Mouse (Mus musculus) midbrain, embryonic 13.5 days (tissue): ENCODE measurements at regions not wholly inside any gene's neighbourhood (a gene's known extent, or its start where the extent isn't known, plus 50 kb on each side); places are given as distances from the start of the nearest gene placed in this dataset.

Experiments
- ATAC-seq: fragments of 200-750 bp; cut with Nextera tagmentation; 2 replicates; pipeline ENCODE4 v1.8.0; 2017; ENCODE audit warnings: mild to moderate bottlenecking, moderate TSS enrichment, moderate library complexity
- H3K27ac ChIP-seq: fragments of 300-500 bp; sonication (generic); 2 replicates; pipeline ENCODE4 v1.5.1; 2015; ENCODE audit warnings: inconsistent platforms, mild to moderate bottlenecking, moderate library complexity
- H3K27me3 ChIP-seq: fragments of 300-500 bp; sonication (generic); 2 replicates; pipeline ENCODE4 v1.6.1; 2015; ENCODE audit warnings: mild to moderate bottlenecking, inconsistent platforms
- H3K36me3 ChIP-seq: fragments of 300-500 bp; sonication (generic); 2 replicates; pipeline ENCODE4 v1.6.1; 2015; ENCODE audit warnings: mild to moderate bottlenecking, inconsistent platforms
- H3K4me1 ChIP-seq: fragments of 300-500 bp; sonication (generic); replicated peaks from 2 replicates; pipeline ENCODE4 v1.6.1; 2015; ENCODE audit warnings: inconsistent platforms
- H3K4me2 ChIP-seq: fragments of 300-500 bp; sonication (generic); replicated peaks from 2 replicates; pipeline ENCODE4 v1.6.1; 2015; ENCODE audit warnings: moderate library complexity, mild to moderate bottlenecking, inconsistent platforms
- H3K4me3 ChIP-seq: fragments of 300-500 bp; sonication (generic); replicated peaks from 2 replicates; pipeline ENCODE4 v1.5.1; 2015; ENCODE audit warnings: mild to moderate bottlenecking, inconsistent platforms
- H3K9ac ChIP-seq: fragments of 300-500 bp; sonication (generic); replicated peaks from 2 replicates; pipeline ENCODE4 v1.6.1; 2015; ENCODE audit warnings: mild to moderate bottlenecking, inconsistent platforms
- H3K9me3 ChIP-seq: fragments of 300-500 bp; sonication (generic); 2 replicates; pipeline ENCODE4 v1.6.1; 2016; ENCODE audit warnings: mild to moderate bottlenecking, inconsistent platforms
- WGBS: fragments of 180-500 bp; shearing (Covaris S2); methylation state at CpG from one replicate; pipeline ENCODE4 v1.1.7; 2015; 5-methylcytosine and 5-hydroxymethylcytosine counted together

GRCm38 (mm10) chr8:26882616-26883015, 94.5 kb upstream of the Zfp703 start:
- Histone ChIP-seq H3K27me3 (no peaks in the 10 kb centered on the region), H3K4me3 (no peak overlapping the region), H3K4me1 (no peaks in the 10 kb centered on the region), H3K4me2 (no peak overlapping the region), H3K27ac (no peak overlapping the region), H3K36me3 (no peaks in the 10 kb centered on the region), H3K9ac (no peak overlapping the region), H3K9me3 (no peaks in the 10 kb centered on the region)
- no peak for ATAC-seq
- 82% methylated on average over 5 of the region's 5 CpGs for WGBS

- Histone ChIP-seq H3K36me3 (no peaks in the 10 kb centered on the region), H3K4me3 (no peak overlapping the region), H3K9ac (no peak overlapping the region), H3K4me2 (no peak overlapping the region), H3K27ac (no peak overlapping the region), H3K4me1 (no peaks in the 10 kb centered on the region), H3K27me3 (no peaks in the 10 kb centered on the region), H3K9me3 (no peaks in the 10 kb centered on the region)
- WGBS = 92% methylated on average over 5 of the region's 5 CpGs
- no peak for ATAC-seq
Measured at GRCm38 (mm10) chr8:26883285-26883684, 93.8 kb upstream of the Zfp703 start.

GRCm38 (mm10) chr8:26883770-26884169, 93.4 kb upstream of the Zfp703 start:
- 80% methylated on average over 6 of the region's 6 CpGs for WGBS
- Histone ChIP-seq H3K9me3 (no peaks in the 10 kb centered on the region), H3K4me2 (no peak overlapping the region), H3K27ac (no peak overlapping the region), H3K27me3 (no peaks in the 10 kb centered on the region), H3K4me3 (no peak overlapping the region), H3K36me3 (no peaks in the 10 kb centered on the region), H3K9ac (no peak overlapping the region), H3K4me1 (no peaks in the 10 kb centered on the region)
- ATAC-seq = no peak

GRCm38 (mm10) chr8:26884350-26884749, 92.8 kb upstream of the Zfp703 start:
- no peak overlapping the region for H3K4me2 ChIP-seq
- no peak overlapping the region for H3K9ac ChIP-seq
- no peaks in the 10 kb centered on the region for H3K27me3 ChIP-seq
- WGBS = 88% methylated on average over 13 of the region's 13 CpGs
- no peak overlapping the region for H3K4me3 ChIP-seq
- ATAC-seq = no peak
- no peaks in the 10 kb centered on the region for H3K4me1 ChIP-seq
- H3K9me3 ChIP-seq = no peaks in the 10 kb centered on the region
- H3K27ac ChIP-seq = no peak overlapping the region
- H3K36me3 ChIP-seq = no peaks in the 10 kb centered on the region

GRCm38 (mm10) chr8:26885365-26885764, 91.8 kb upstream of the Zfp703 start:
- Histone ChIP-seq H3K9ac (no peak overlapping the region), H3K27ac (no peak overlapping the region), H3K36me3 (no peaks in the 10 kb centered on the region), H3K9me3 (no peaks in the 10 kb centered on the region), H3K4me3 (no peak overlapping the region), H3K4me2 (no peak overlapping the region), H3K4me1 (no peaks in the 10 kb centered on the region), H3K27me3 (no peaks in the 10 kb centered on the region)
- no peak for ATAC-seq
- 87% methylated on average over 5 of the region's 5 CpGs for WGBS

- Histone ChIP-seq H3K9ac (no peak overlapping the region), H3K4me3 (no peak overlapping the region), H3K4me2 (no peak overlapping the region), H3K27me3 (no peaks in the 10 kb centered on the region), H3K27ac (no peak overlapping the region), H3K9me3 (no peaks in the 10 kb centered on the region), H3K36me3 (no peaks in the 10 kb centered on the region), H3K4me1 (peaks cover 3% of the 10 kb centered on the region; the same call in 1 of the 2 replicates)
- no peak for ATAC-seq
- 87% methylated on average over 13 of the region's 13 CpGs for WGBS
Measured at GRCm38 (mm10) chr8:26886783-26887486, 90.2 kb upstream of the Zfp703 start.

GRCm38 (mm10) chr8:26887551-26887950, 89.6 kb upstream of the Zfp703 start:
- WGBS = 79% methylated on average over 5 of the region's 5 CpGs
- H3K27ac ChIP-seq = no peak overlapping the region
- no peak overlapping the region for H3K9ac ChIP-seq
- no peaks in the 10 kb centered on the region for H3K36me3 ChIP-seq
- H3K4me3 ChIP-seq = no peak overlapping the region
- no peaks in the 10 kb centered on the region for H3K9me3 ChIP-seq
- peaks cover 6% of the 10 kb centered on the region; the same call in 1 of the 2 replicates for H3K4me1 ChIP-seq
- no peak overlapping the region for H3K4me2 ChIP-seq
- no peak for ATAC-seq
- no peaks in the 10 kb centered on the region for H3K27me3 ChIP-seq

GRCm38 (mm10) chr8:26888050-26888449, 89.1 kb upstream of the Zfp703 start:
- Histone ChIP-seq H3K9me3 (no peaks in the 10 kb centered on the region), H3K36me3 (no peaks in the 10 kb centered on the region), H3K4me2 (no peak overlapping the region), H3K27ac (no peak overlapping the region), H3K9ac (no peak overlapping the region), H3K27me3 (no peaks in the 10 kb centered on the region), H3K4me3 (no peak overlapping the region), H3K4me1 (peaks cover 6% of the 10 kb centered on the region; the same call in 1 of the 2 replicates)
- no peak for ATAC-seq
- WGBS = 82% methylated on average over 3 of the region's 3 CpGs

- Histone ChIP-seq H3K27ac (no peak overlapping the region), H3K4me2 (no peak overlapping the region), H3K4me3 (no peak overlapping the region), H3K36me3 (no peaks in the 10 kb centered on the region), H3K27me3 (no peaks in the 10 kb centered on the region), H3K4me1 (peaks cover 6% of the 10 kb centered on the region; the same call in 1 of the 2 replicates), H3K9me3 (no peaks in the 10 kb centered on the region), H3K9ac (no peak overlapping the region)
- ATAC-seq = no peak
- WGBS = 71% methylated on average over 11 of the region's 11 CpGs
Measured at GRCm38 (mm10) chr8:26891881-26892280, 85.2 kb upstream of the Zfp703 start.

- Histone ChIP-seq H3K4me1 (peaks cover 6% of the 10 kb centered on the region; the same call in 1 of the 2 replicates), H3K4me3 (no peak overlapping the region), H3K9me3 (no peaks in the 10 kb centered on the region), H3K36me3 (no peaks in the 10 kb centered on the region), H3K4me2 (no peak overlapping the region), H3K9ac (no peak overlapping the region), H3K27ac (no peak overlapping the region), H3K27me3 (no peaks in the 10 kb centered on the region)
- WGBS = 71% methylated on average over 7 of the region's 7 CpGs
- ATAC-seq = no peak
Measured at GRCm38 (mm10) chr8:26892380-26892779, 84.7 kb upstream of the Zfp703 start.

- H3K27ac ChIP-seq = no peak overlapping the region
- ATAC-seq = no peak
- H3K36me3 ChIP-seq = no peaks in the 10 kb centered on the region
- H3K4me2 ChIP-seq = no peak overlapping the region
- H3K9me3 ChIP-seq = no peaks in the 10 kb centered on the region
- WGBS = 91% methylated on average over 11 of the region's 11 CpGs
- no peaks in the 10 kb centered on the region for H3K27me3 ChIP-seq
- H3K9ac ChIP-seq = no peak overlapping the region
- peaks cover 6% of the 10 kb centered on the region; the same call in 1 of the 2 replicates for H3K4me1 ChIP-seq
- no peak overlapping the region for H3K4me3 ChIP-seq
Measured at GRCm38 (mm10) chr8:26895867-26896266, 81.3 kb upstream of the Zfp703 start.

- Histone ChIP-seq H3K4me1 (no peaks in the 10 kb centered on the region), H3K4me3 (no peak overlapping the region), H3K4me2 (no peak overlapping the region), H3K27ac (no peak overlapping the region), H3K9ac (no peak overlapping the region), H3K9me3 (no peaks in the 10 kb centered on the region), H3K36me3 (no peaks in the 10 kb centered on the region), H3K27me3 (no peaks in the 10 kb centered on the region)
- no peak for ATAC-seq
- 85% methylated on average over 5 of the region's 5 CpGs for WGBS
Measured at GRCm38 (mm10) chr8:26903289-26903688, 73.8 kb upstream of the Zfp703 start.

GRCm38 (mm10) chr8:26906257-26906656, 70.9 kb upstream of the Zfp703 start:
- Histone ChIP-seq H3K27ac (no peak overlapping the region), H3K4me3 (no peak overlapping the region), H3K4me1 (no peaks in the 10 kb centered on the region), H3K27me3 (no peaks in the 10 kb centered on the region), H3K9me3 (no peaks in the 10 kb centered on the region), H3K9ac (no peak overlapping the region), H3K4me2 (no peak overlapping the region), H3K36me3 (no peaks in the 10 kb centered on the region)
- WGBS = 93% methylated on average over 4 of the region's 4 CpGs
- ATAC-seq = no peak
